Mouse (Mus musculus) kidney, adult 2 months (tissue): Measurements from ENCODE around the gene Dyx1c1.
A peak's percentile ranks its signal among the peaks of the same experiment; 100 is the strongest.

Source experiments
- CTCF ChIP-seq: fragments of 200-500 bp; conservative IDR thresholded peaks from 2 replicates; pipeline ENCODE4 v1.5.1; 2011; ENCODE audit warnings: low read depth, mild to moderate bottlenecking, control low read depth, low read length, moderate library complexity, mixed read lengths; ENCODE audit not compliant: insufficient read depth, insufficient read length
- POLR2A ChIP-seq: fragments of 200-500 bp; IDR thresholded peaks from one replicate; pipeline ENCODE4 v1.6.1; 2011; ENCODE audit warnings: low read depth, low read length, control low read depth

DNA sequence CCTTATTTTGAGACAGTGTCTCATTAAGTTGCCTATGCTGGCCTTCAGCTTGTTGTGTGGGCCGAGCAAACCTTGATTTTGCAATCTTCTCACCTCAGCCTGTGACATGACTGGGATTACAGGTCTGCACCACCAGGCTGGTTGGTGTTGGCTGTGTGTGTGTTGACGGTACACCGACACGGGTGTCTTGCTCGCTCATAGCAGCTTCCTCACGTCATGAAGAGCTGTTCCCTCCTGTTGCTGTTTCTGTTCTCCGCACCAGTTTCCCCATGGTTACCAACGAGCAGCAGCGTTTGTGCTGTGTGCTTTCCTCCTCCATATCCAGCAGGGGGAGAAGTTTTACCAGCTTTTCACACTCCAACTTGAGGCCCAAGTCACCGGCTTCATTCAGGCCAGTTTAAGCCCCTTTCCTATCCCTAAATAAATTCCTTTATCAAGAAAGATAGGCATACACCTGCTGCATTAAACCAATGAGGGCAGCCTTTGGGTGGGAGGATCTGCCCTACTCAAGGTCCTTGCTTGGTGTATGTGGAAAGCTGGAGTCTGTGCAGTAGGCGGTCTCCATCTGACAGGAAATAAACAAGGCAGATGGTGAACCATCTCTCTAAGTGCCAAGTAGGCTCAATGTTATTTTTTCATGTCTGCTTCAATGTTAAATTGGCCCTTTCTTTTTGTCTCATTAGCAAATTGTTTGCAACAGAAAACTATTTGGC lies 9.9 kb downstream of the Dyx1c1 start:
- TF ChIP-seq POLR2A (no peak), CTCF (peak; percentile 83)
